Mouse (Mus musculus): ENCODE measurements around the gene Gm3625.
A peak's percentile ranks its signal among the peaks of the same experiment; 100 is the strongest.

The Gm3625 gene

GRCm38 (mm10) chr12:4592541-4593165 lies at the start of gene Gm3625, which contains the start of gene Itsn2:
Gene Gm3625, minus strand, starts transcription at chr12:4592927.
Gene Itsn2, plus strand, starts transcription at chr12:4592638.
- DNase-seq (ENCODE audit: low spot score): peak; percentile 79

GRCm38 (mm10) chr12:4640737-4641136 lies 48.0 kb upstream of the Gm3625 start:
- DNase-seq (ENCODE audit: low spot score): no peak

- DNase-seq (ENCODE audit: low spot score): no peak
Measured at GRCm38 (mm10) chr12:4638438-4638837, 45.7 kb upstream of the Gm3625 start.

- DNase-seq (ENCODE audit: low spot score): no peak
Measured at GRCm38 (mm10) chr12:4632957-4633356, 40.2 kb upstream of the Gm3625 start.

- no peak for DNase-seq (ENCODE audit: low spot score)
Measured at GRCm38 (mm10) chr12:4624201-4624600, 31.5 kb upstream of the Gm3625 start.

GRCm38 (mm10) chr12:4614722-4615121 lies 22.0 kb upstream of the Gm3625 start:
- no peak for DNase-seq (ENCODE audit: low spot score)

- DNase-seq (ENCODE audit: low spot score): no peak
Measured at GRCm38 (mm10) chr12:4606625-4607024, 13.9 kb upstream of the Gm3625 start.

GRCm38 (mm10) chr12:4599713-4600112 lies 7.0 kb upstream of the Gm3625 start:
- no peak for DNase-seq (ENCODE audit: low spot score)

GRCm38 (mm10) chr12:4598666-4599428 lies 6.1 kb upstream of the Gm3625 start:
- no peak for DNase-seq (ENCODE audit: low spot score)

GRCm38 (mm10) chr12:4595055-4595454 lies 2.3 kb upstream of the Gm3625 start:
- DNase-seq (ENCODE audit: low spot score): no peak

GRCm38 (mm10) chr12:4593930-4594391 lies 1.2 kb upstream of the Gm3625 start:
- DNase-seq (ENCODE audit: low spot score): no peak

- peak; percentile 61 for DNase-seq (ENCODE audit: low spot score)
Measured at GRCm38 (mm10) chr12:4593166-4593929, 621 bp upstream of the Gm3625 start.

- no peak for DNase-seq (ENCODE audit: low spot score)
Measured at GRCm38 (mm10) chr12:4592025-4592424, 702 bp downstream of the Gm3625 start.

GRCm38 (mm10) chr12:4588603-4589002 lies 4.1 kb downstream of the Gm3625 start:
- DNase-seq (ENCODE audit: low spot score): peak; percentile 30

GRCm38 (mm10) chr12:4587846-4588245 lies 4.9 kb downstream of the Gm3625 start:
- DNase-seq (ENCODE audit: low spot score): no peak

GRCm38 (mm10) chr12:4582326-4582725 lies 10.4 kb downstream of the Gm3625 start:
- no peak for DNase-seq (ENCODE audit: low spot score)

GRCm38 (mm10) chr12:4574065-4574464 lies 18.7 kb downstream of the Gm3625 start:
- no peak for DNase-seq (ENCODE audit: low spot score)

GRCm38 (mm10) chr12:4571864-4572263 lies 20.9 kb downstream of the Gm3625 start:
- DNase-seq (ENCODE audit: low spot score): no peak

GRCm38 (mm10) chr12:4558475-4559279 lies 34.0 kb downstream of the Gm3625 start:
- no peak for DNase-seq (ENCODE audit: low spot score)

- no peak for DNase-seq (ENCODE audit: low spot score)
Measured at GRCm38 (mm10) chr12:4558013-4558412, 34.7 kb downstream of the Gm3625 start.

- DNase-seq (ENCODE audit: low spot score): no peak
Measured at GRCm38 (mm10) chr12:4557436-4557835, 35.3 kb downstream of the Gm3625 start.

- no peak for DNase-seq (ENCODE audit: low spot score)
Measured at GRCm38 (mm10) chr12:4556891-4557290, 35.8 kb downstream of the Gm3625 start.

All from ovary, postnatal 36 days (tissue).